Mouse (Mus musculus): ENCODE measurements around the gene Ccdc59.

The Ccdc59 gene

DNA sequence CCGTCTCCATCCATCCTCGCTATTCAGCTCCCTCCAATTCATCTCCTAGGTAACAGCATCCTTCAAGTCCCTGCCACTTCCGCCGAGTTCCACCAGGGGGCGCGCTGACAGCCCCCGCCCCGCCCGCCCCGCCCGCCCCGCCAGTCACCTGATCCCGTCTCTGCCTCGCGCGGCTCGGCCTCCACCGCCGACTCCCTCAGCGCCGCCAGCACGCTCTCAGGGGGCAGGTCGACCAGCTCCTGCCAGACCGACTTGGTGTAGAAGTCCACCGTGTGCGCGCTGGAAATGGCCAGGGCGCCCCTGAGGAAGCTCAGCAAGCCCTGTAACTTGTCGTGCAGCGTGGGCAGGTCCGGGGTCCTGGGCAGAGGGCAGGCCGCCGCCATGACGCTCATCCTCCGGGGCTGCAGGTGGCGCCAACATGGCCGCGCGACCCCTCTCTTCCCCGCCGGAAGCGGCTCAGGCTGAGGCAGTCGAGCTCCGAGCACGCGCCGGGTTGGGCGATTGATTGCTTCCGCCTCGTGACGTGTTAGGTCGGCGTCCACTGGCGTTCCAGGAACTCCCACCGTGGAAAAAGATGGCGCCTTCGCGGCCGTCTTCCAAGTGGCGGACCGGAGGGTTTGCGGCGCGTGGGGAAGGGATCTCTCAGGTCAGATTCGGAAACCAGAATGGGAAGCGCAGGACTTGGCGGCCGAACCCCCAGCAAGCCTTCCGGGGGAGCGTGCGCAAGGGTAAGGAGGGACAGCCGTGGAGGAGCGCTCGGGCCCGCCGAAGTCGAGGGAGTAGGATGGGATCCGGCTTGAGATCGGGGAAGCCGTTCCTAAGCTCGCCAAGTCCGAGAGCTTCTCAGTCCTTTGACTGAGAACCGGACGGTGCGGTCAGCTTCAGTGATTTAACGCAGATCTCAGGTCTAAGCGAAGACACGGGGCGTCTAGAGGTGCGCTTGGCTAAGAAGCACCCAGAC lies at the start of gene Ccdc59, which contains the start of gene Mettl25:
Gene Ccdc59, plus strand, starts transcription at position 140 of the 961 bp plus-strand sequence.
Gene Mettl25, minus strand, starts transcription at position 453 of the 961 bp plus-strand sequence.
- ChIA-PET POLR2A (interaction anchor here in 3 of 4 experiments (0.6 to 2.3 kb wide), 38 partner anchors 9 to 439 kb away, joined by 3 to 40 read pairs (median 7); partner anchors contain the start of gene Tmtc2 (in 2 of the 3)), CTCF (interaction anchor here (0.5 to 1.8 kb wide), 13 partner anchors 9 to 1435 kb away, joined by 3 to 15 read pairs (median 4); partner anchors contain the start of gene Tmtc2 (in 1 of the 4))

GRCm38 (mm10) chr10:105793776-105794552 lies 46.9 kb upstream of the Ccdc59 start:
- ChIA-PET CTCF (no interaction called here), POLR2A (no interaction called here)

DNA sequence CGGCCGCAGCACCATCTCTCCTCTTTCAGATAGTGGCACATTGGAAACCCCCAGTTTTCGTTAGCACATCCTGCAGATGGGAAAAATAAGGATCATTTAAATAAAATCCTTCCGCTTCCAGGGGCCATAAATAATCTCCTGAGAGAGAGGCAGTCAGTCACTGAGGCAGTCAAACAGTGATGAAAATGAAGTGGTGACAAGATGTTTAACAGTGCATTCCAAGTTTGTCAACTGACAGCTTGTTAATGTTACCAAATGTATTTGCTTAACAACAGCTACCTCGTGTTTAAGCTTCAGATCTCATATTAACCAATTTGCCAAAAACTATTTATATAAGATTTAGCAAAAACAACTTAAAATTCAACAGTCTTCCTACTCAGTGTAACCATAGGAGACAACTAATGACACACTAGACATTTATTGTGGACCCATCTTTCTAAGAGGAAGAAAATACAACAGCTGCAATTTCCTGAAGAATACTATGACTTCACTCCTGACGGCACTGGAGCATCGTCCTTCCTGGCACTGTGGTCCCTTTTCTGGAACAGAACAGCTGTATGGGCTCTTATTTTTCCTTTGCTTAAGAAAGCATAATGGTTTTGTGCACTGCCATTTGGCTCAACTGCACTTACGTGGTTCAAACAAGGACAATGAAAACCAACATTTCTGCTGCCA lies 43.5 kb upstream of the Ccdc59 start:
- ChIA-PET POLR2A (interaction anchor here in 2 of 4 experiments (1.8 to 1.9 kb wide), 2 partner anchors 38 to 44 kb away, joined by 7 read pairs; partner anchors contain the start of genes Ccdc59 (in 1 of the 2) and Mettl25 (in 1 of the 2)), CTCF (no interaction called here)

GRCm38 (mm10) chr10:105801147-105801546 lies 39.7 kb upstream of the Ccdc59 start:
- POLR2A ChIA-PET = interaction anchor here in 2 of 4 experiments (1.0 to 2.0 kb wide), 3 partner anchors 16 to 40 kb away, joined by 3 to 4 read pairs (median 3); partner anchors contain the start of gene Ccdc59 (in 1 of the 2)
- CTCF ChIA-PET = interaction anchor here in 2 of 4 experiments (0.5 to 1.4 kb wide), 2 partner anchors 39 to 81 kb away, joined by 3 to 5 read pairs; partner anchors contain the start of genes Ccdc59 (in 1 of the 2) and Mettl25 (in 1 of the 2)

- CTCF ChIA-PET = interaction anchor here in 1 of 4 experiments (0.5 kb wide), 1 partner anchor 28 kb away, joined by 3 read pairs; no protein-coding TSS in a partner anchor
- POLR2A ChIA-PET = interaction anchor here in 3 of 4 experiments (0.8 to 2.0 kb wide), 4 partner anchors 15 to 39 kb away, joined by 3 to 7 read pairs (median 4); partner anchors contain the start of genes Ccdc59 (in 3 of the 3) and Mettl25 (in 2 of the 3)
Observed at GRCm38 (mm10) chr10:105802132-105802531, 38.7 kb upstream of the Ccdc59 start.

DNA sequence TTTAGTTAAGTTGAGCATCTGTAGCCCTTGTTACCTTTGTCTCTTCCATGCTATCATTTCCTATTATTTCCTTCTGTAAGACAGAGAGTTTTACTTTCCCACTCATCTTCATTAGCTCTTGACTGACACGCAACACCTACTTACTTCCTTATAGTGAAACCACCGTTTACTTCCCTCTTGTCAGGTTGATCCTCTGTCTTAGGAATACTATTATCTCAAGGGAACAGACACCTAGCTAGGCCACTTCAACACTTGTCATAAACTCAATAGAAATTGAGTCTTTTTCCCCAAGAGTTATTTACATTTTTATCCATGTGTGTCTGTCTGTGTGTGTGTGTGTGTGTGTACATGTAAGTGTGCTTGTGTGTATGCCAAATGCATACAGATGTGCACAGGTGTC lies 37.4 kb upstream of the Ccdc59 start:
- POLR2A ChIA-PET = interaction anchor here in 1 of 4 experiments (1.1 kb wide), 1 partner anchor 15 kb away, joined by 3 read pairs; no protein-coding TSS in a partner anchor
- CTCF ChIA-PET = no interaction called here

DNA sequence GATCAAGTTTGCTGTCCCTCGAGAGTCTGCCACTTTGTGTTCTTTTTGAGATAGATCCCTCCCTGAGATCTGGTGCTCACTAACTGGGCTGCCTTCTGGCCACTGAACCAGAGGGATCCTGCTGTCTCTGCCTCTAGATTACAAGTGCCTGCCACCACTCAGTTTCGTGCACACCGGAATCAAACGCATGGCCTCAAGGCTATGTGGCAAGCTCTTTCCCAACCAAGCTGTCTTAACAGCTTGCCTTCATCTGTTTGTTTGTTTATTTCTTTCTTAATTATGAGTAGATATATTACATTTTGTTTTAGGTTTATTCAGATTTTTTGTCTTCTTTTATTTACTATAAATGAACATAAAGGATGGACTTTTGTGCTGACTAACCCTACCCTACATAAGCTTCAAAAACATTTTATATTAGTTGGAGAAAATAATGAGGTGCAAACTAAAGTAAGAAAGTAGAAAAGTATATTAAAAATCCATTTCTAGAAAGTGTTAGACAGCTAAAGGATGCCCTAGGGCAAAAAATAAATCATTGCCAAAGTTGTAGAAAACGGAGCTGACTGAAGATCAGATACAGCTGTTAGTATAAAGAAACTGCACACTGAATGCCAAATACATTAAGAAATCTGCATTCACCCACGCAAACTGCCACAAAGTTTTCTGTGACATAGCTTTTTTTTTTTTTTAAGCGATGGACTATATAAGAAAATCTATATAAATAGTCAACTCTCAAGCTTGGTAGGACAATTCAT lies 34.4 kb upstream of the Ccdc59 start:
- POLR2A ChIA-PET = interaction anchor here in 2 of 4 experiments (1.0 to 1.7 kb wide), 4 partner anchors 11 to 35 kb away, joined by 3 to 8 read pairs (median 4); partner anchors contain the start of genes Ccdc59 (in 1 of the 2) and Mettl25 (in 1 of the 2)

GRCm38 (mm10) chr10:105834627-105835228 lies 6.1 kb upstream of the Ccdc59 start:
- CTCF ChIA-PET = interaction anchor here in 3 of 4 experiments (0.5 to 1.3 kb wide), 10 partner anchors 9 to 102 kb away, joined by 3 to 8 read pairs (median 4); no protein-coding TSS in a partner anchor
- POLR2A ChIA-PET = interaction anchor here in 3 of 4 experiments (1.0 to 2.2 kb wide), 6 partner anchors 9 to 60 kb away, joined by 3 to 7 read pairs (median 6); no protein-coding TSS in a partner anchor

More for the DNA sequence above, 34.4 kb upstream of the Ccdc59 start:
- CTCF ChIA-PET = no interaction called here

- CTCF ChIA-PET = no interaction called here
- POLR2A ChIA-PET = no interaction called here
Observed at GRCm38 (mm10) chr10:105842574-105842973, 1.7 kb downstream of the Ccdc59 start.

DNA sequence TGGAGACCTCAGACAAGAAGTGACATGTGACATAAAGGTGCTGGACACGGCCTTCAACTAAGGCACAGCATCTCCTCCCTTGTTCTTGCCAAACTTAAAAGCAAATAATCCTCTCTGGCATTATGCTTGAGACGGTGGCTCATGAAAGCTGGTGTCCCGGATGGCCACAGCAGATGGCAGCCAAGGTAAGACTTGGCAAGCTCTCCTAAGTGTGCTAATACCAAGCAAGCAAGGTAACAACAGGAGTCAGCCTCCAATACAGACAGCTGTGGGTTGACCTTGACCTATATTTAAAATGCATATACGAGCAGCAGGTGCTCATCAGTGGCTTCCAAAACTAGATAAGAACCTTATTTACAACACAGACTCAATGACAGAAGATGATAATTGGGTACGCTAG lies 9.4 kb downstream of the Ccdc59 start:
- POLR2A ChIA-PET = interaction anchor here in 3 of 4 experiments (0.9 to 3.6 kb wide), 8 partner anchors 9 to 17 kb away, joined by 3 to 24 read pairs (median 4); partner anchors contain the start of genes Ccdc59 (in 3 of the 3) and Mettl25 (in 2 of the 3)

DNA sequence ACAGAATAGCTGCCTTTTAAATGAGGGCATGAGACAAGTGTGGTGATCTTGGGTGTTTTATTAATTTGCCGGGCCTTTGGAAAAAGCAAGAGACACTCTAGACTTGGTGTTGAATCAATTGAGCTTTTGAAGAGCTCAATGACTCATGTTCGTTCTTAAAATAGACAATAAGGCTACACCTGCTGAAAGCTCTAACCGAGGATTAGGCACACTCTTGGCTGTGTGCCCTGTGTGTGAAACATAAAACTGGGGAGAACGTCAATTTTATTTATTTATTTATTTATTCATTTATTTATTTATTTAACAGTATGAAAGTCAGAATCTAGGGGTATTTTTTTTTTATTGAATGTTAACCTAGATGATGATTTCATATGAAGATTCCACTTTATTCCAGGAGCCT lies 10.3 kb downstream of the Ccdc59 start:
- CTCF ChIA-PET = interaction anchor here in 2 of 4 experiments (0.7 to 1.2 kb wide), 2 partner anchors 10 to 17 kb away, joined by 3 to 4 read pairs; partner anchors contain the start of genes Ccdc59 (in 1 of the 2) and Mettl25 (in 1 of the 2)
- POLR2A ChIA-PET = interaction anchor here in 3 of 4 experiments (1.0 to 3.6 kb wide), 7 partner anchors 9 to 17 kb away, joined by 3 to 24 read pairs (median 4); partner anchors contain the start of genes Ccdc59 (in 3 of the 3) and Mettl25 (in 2 of the 3)

More for the DNA sequence above, 9.4 kb downstream of the Ccdc59 start:
- CTCF ChIA-PET = interaction anchor here in 2 of 4 experiments (0.7 to 1.2 kb wide), 2 partner anchors 9 to 16 kb away, joined by 3 to 4 read pairs; partner anchors contain the start of genes Ccdc59 (in 1 of the 2) and Mettl25 (in 1 of the 2)

- ChIA-PET CTCF (no interaction called here), POLR2A (interaction anchor here in 1 of 4 experiments (1.6 kb wide), 1 partner anchor 26 kb away, joined by 7 read pairs; the partner anchor contains the start of genes Ccdc59 and Mettl25)
Observed at GRCm38 (mm10) chr10:105867312-105867711, 26.4 kb downstream of the Ccdc59 start.
